Mouse (Mus musculus) kidney, adult 9 months (tissue): Measurements from ENCODE around the gene Ctns.

Experiments
- DNase-seq: peaks from one replicate; pipeline ENCODE4 v3.0.0; 2022

The Ctns gene

GRCm38 (mm10) chr11:73137116-73137515 lies 61.7 kb downstream of the Ctns start:
- peak; percentile 22 for DNase-seq

- no peak for DNase-seq
Measured at GRCm38 (mm10) chr11:73136587-73136986, 62.3 kb downstream of the Ctns start.

GRCm38 (mm10) chr11:73134222-73134621 lies 64.6 kb downstream of the Ctns start:
- no peak for DNase-seq
